35 mouse cellular contexts compared by ENCODE assay signal in genomic region chr7:4323301-4323700, GRCm38 (mm10). TPM values are rescaled to one million over a fixed set of nuclear protein-coding genes. Genes with fewer than 3 reads are reported as not detected.
"Had no signal": no experiment of that assay in that cellular context is flagged by ENCODE, and none has a peak within 500 bp of the region (broad histone marks: within the 10 kb centered on the region; RNA-seq: fewer than 3 reads in every experiment).

No protein-coding gene starts in this region.

- H3K27ac ChIP-seq: gastrocnemius, adult 2 months; heart, embryonic 13.5 days; heart, embryonic 15.5 days; hindbrain, embryonic 13.5 days; hindbrain, embryonic 15.5 days; hindbrain, postnatal 0 days; kidney, embryonic 15.5 days; kidney, postnatal 0 days; left cerebral cortex, adult 2 months; limb, embryonic 10.5 days; limb, embryonic 12.5 days had no signal

- DNase-seq: gastrocnemius, adult 2 months; gastrocnemius, postnatal 10 days; gastrocnemius, postnatal 36 days; heart, adult 18-20 months; heart, postnatal 14 days; heart, postnatal 36 days; kidney, adult 11 months; kidney, adult 2 months; kidney, adult 9 months; kidney, postnatal 14 days; kidney, postnatal 36 days; layer of hippocampus, adult 9-11 months; liver had no signal

- H3K9me3 ChIP-seq: heart, embryonic 13.5 days; heart, embryonic 15.5 days; hindbrain, embryonic 13.5 days; hindbrain, embryonic 15.5 days; kidney, embryonic 15.5 days; limb, embryonic 10.5 days; limb, embryonic 12.5 days had no signal

- H3K9ac ChIP-seq: heart, embryonic 13.5 days; heart, embryonic 15.5 days; hindbrain, embryonic 13.5 days; hindbrain, embryonic 15.5 days; kidney, embryonic 15.5 days; limb, embryonic 12.5 days had no signal

- H3K27me3 ChIP-seq: heart, embryonic 13.5 days; heart, embryonic 15.5 days; hindbrain, embryonic 13.5 days; hindbrain, embryonic 15.5 days; kidney, embryonic 15.5 days; limb, embryonic 12.5 days had no signal

- H3K4me3 ChIP-seq: gastrocnemius, adult 2 months; heart, embryonic 13.5 days; heart, embryonic 15.5 days; hindbrain, embryonic 13.5 days; hindbrain, embryonic 15.5 days; kidney, embryonic 15.5 days; left cerebral cortex, adult 2 months; limb, embryonic 10.5 days; limb, embryonic 12.5 days had no signal

- H3K4me2 ChIP-seq: heart, embryonic 11.5 days; heart, embryonic 13.5 days; heart, embryonic 15.5 days; hindbrain, embryonic 13.5 days; hindbrain, embryonic 15.5 days; kidney, embryonic 15.5 days; limb, embryonic 12.5 days; liver, embryonic 11.5 days had no signal

- H3K4me1 ChIP-seq: heart, embryonic 13.5 days; heart, embryonic 15.5 days; hindbrain, embryonic 13.5 days; hindbrain, embryonic 15.5 days; kidney, embryonic 15.5 days; limb, embryonic 10.5 days; limb, embryonic 12.5 days had no signal

- ATAC-seq: hindbrain, postnatal 0 days; intestine, embryonic 16.5 days had no signal

- H3K36me3 ChIP-seq: heart, embryonic 13.5 days; heart, embryonic 15.5 days; hindbrain, embryonic 13.5 days; hindbrain, embryonic 15.5 days; kidney, embryonic 15.5 days; limb, embryonic 10.5 days; limb, embryonic 12.5 days had no signal

RNA-seq across cellular contexts. Expression of gene Ncr1, which starts 14.2 kb away (rescaled TPM):
- total RNA-seq: gastrocnemius, adult 2 months; gastrocnemius, postnatal 10 days; gastrocnemius, postnatal 36 days; heart, postnatal 14 days; heart, postnatal 36 days; hindbrain, postnatal 0 days; layer of hippocampus, adult 18-20 months; layer of hippocampus, adult 8-10 months; layer of hippocampus, postnatal 14 days; left cerebral cortex, adult 2 months; left cerebral cortex, postnatal 14 days; left cerebral cortex, postnatal 36 days had no signal
- polyA plus RNA-seq: heart, embryonic 11.5 days; heart, postnatal 0 days; hindbrain, embryonic 11.5 days; hindbrain, embryonic 13.5 days; hindbrain, embryonic 15.5 days; hindbrain, postnatal 0 days; intestine, embryonic 14.5 days; kidney, embryonic 15.5 days; limb, embryonic 10.5 days; limb, embryonic 12.5 days; limb, embryonic 14.5 days; liver, embryonic 11.5 days had no signal
